Mouse (Mus musculus) kidney, adult 2 months (tissue): ENCODE data around the gene Eif4a1. TPM values are rescaled to one million over a fixed set of nuclear protein-coding genes. Genes with fewer than 3 reads are reported as not detected.

ENCODE experiments used
- DNase-seq: peaks from one replicate; pipeline ENCODE4 v3.0.0; 2021
- H3K27ac ChIP-seq: fragments of 200-500 bp; 2 replicates; pipeline ENCODE4 v1.5.1; 2012; ENCODE audit warnings: low read depth, low read length, control low read depth, inconsistent platforms; ENCODE audit not compliant: insufficient read depth
- H3K27me3 ChIP-seq: fragments of 200-500 bp; replicated peaks from 2 replicates; pipeline ENCODE4 v1.6.1; 2012; ENCODE audit warnings: mild to moderate bottlenecking, moderate library complexity, low read length, inconsistent platforms; ENCODE audit not compliant: control insufficient read depth, insufficient read depth
- H3K36me3 ChIP-seq: fragments of 200-500 bp; 2 replicates; pipeline ENCODE4 v1.6.1; 2012; ENCODE audit warnings: mild to moderate bottlenecking, moderate library complexity, low read length, inconsistent platforms; ENCODE audit not compliant: control insufficient read depth, insufficient read depth
- H3K4me1 ChIP-seq: fragments of 200-500 bp; 2 replicates; pipeline ENCODE4 v1.6.1; 2011; ENCODE audit warnings: low read length; ENCODE audit not compliant: control insufficient read depth, insufficient read depth
- H3K4me3 ChIP-seq: fragments of 200-500 bp; 2 replicates; pipeline ENCODE4 v1.5.1; 2011; ENCODE audit warnings: mild to moderate bottlenecking, low read depth, low read length, control low read depth; ENCODE audit not compliant: insufficient read depth
- CTCF ChIP-seq: fragments of 200-500 bp; conservative IDR thresholded peaks from 2 replicates; pipeline ENCODE4 v1.5.1; 2011; ENCODE audit warnings: low read depth, mild to moderate bottlenecking, control low read depth, low read length, moderate library complexity, mixed read lengths; ENCODE audit not compliant: insufficient read depth, insufficient read length
- POLR2A ChIP-seq: fragments of 200-500 bp; IDR thresholded peaks from one replicate; pipeline ENCODE4 v1.6.1; 2011; ENCODE audit warnings: low read depth, low read length, control low read depth
- WGBS: fragments of 180-500 bp; shearing (Covaris S2); methylation state at CpG from one replicate; pipeline ENCODE4 v1.1.7; 2018; 5-methylcytosine and 5-hydroxymethylcytosine counted together
- polyA plus RNA-seq: library from polyadenylated mRNA; depleted of rRNA; stranded (reverse); fragments of >200 nt; gene quantifications from 2 replicates; pipeline ENCODE4 v1.2.3, GENCODE M21; 2012

Gene Eif4a1
- polyA plus RNA-seq, 1 experiment = 244 TPM

DNA sequence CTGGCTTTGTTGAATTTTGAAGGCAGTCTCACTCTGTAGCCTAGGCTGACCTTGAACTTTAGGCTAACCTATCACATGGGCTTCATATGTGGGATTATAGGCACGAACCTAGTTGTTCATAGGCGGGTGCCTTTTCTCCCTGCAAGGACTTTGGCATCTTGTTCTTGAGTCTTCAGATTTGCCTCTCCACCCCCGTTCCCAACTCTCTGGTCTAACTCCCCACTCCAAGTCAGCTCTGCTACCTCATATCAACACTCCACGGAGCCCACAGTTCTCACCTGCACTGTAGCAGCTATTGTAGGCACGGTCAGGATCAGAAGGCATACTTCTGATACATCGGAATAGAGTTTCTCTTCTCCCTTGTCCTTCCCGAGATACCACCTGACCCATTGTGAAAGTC is 11.4 kb upstream of the Eif4a1 start:
- 78% methylated on average over 7 of the region's 7 CpGs for WGBS
- no peak for TF ChIP-seq CTCF
- no peak for TF ChIP-seq POLR2A
- no peak overlapping the region for H3K27ac ChIP-seq
- no peaks in the 10 kb centered on the region for H3K27me3 ChIP-seq
- no peaks in the 10 kb centered on the region for H3K36me3 ChIP-seq
- H3K4me1 ChIP-seq = peaks cover 34% of the 10 kb centered on the region
- no peak overlapping the region for H3K4me3 ChIP-seq
- DNase-seq = no peak

- no peak overlapping the region for H3K4me3 ChIP-seq
- 22% methylated on average over 12 of the region's 12 CpGs for whole genome bisulfite sequencing
- H3K4me1 ChIP-seq = peaks cover 34% of the 10 kb centered on the region
- no peaks in the 10 kb centered on the region for H3K27me3 ChIP-seq
- H3K27ac ChIP-seq = peak overlapping the region; percentile 26; the same call in 1 of the 2 replicates
- TF ChIP-seq POLR2A = no peak
- peak; percentile 95 for TF ChIP-seq CTCF
- peak; percentile 92 for DNase-seq
- peaks cover 2% of the 10 kb centered on the region; the same call in 1 of the 2 replicates for H3K36me3 ChIP-seq
Measured at GRCm38 (mm10) chr11:69682840-69683533, 10.8 kb upstream of the Eif4a1 start.

- Histone ChIP-seq H3K27me3 (no peaks in the 10 kb centered on the region), H3K4me3 (peak overlapping the region; percentile 76), H3K36me3 (peaks cover 2% of the 10 kb centered on the region; the same call in 1 of the 2 replicates), H3K4me1 (peaks cover 34% of the 10 kb centered on the region), H3K27ac (peak overlapping the region; percentile 93)
- no peak for TF ChIP-seq POLR2A
- no peak for DNase-seq
- 15% methylated on average over 24 of the region's 24 CpGs for WGBS
Measured at GRCm38 (mm10) chr11:69682209-69682839, 10.1 kb upstream of the Eif4a1 start.

- Histone ChIP-seq H3K27ac (peak within 1 kb of the TSS; percentile 93), H3K4me1 (peaks cover 30% of the 10 kb centered on the region), H3K4me3 (peak within 1 kb of the TSS; percentile 76), H3K36me3 (peaks cover 2% of the 10 kb centered on the region; the same call in 1 of the 2 replicates), H3K27me3 (no peaks in the 10 kb centered on the region)
- TF ChIP-seq CTCF (no peak), POLR2A (peak; percentile 73)
- peak; percentile 98 for DNase-seq
- under 1% methylated on average over 80 of the region's 80 CpGs for WGBS
Measured at GRCm38 (mm10) chr11:69681314-69682208, 9.3 kb upstream of the Eif4a1 start, which contains the start of gene Senp3. Gene Senp3, minus strand, starts transcription at chr11:69682084.

DNA sequence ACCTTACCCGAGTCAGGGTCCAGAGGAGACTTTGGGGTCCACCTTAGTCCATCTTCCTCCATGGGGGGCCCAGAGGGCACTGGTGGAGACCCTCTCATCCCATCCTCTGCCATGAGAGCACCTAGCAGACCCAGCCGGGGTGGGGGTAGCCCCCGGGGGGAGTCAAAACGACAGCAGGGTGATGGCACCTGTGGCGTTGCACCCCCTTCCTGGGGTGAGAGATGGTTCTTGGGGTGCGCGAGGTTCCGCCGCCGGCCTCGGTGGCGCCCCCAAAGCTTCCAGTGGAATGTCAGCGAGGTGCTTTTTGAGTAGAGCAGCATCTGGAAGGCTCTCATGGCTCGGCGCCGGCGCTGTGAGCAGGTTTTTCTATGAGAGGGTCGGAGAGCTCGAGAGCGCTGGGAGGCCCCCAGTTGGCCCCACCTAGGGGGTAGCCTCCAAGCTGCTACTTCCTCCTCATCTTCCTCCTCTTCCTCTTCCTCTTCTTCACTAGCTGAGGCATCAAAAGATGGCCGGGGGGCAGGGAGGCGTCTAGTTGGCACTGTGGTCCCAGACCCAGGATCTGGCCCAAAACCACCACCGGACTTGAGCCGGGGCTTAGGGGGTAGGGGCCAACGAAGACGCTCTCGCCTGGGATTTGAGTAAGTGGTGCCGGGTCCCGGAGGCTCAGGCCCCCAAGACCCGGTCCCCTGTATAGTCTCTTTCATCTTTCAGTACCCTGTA is 8.1 kb upstream of the Eif4a1 start:
- TF ChIP-seq CTCF = no peak
- no peak for TF ChIP-seq POLR2A
- H3K4me3 ChIP-seq = no peak overlapping the region
- H3K36me3 ChIP-seq = peaks cover 2% of the 10 kb centered on the region

GRCm38 (mm10) chr11:69679144-69679543 is 6.9 kb upstream of the Eif4a1 start:
- 96% methylated on average over 2 of the region's 2 CpGs for whole genome bisulfite sequencing
- Histone ChIP-seq H3K27ac (no peak overlapping the region), H3K4me3 (no peak overlapping the region), H3K4me1 (peaks cover 12% of the 10 kb centered on the region; the same call in 1 of the 2 replicates), H3K36me3 (peaks cover 4% of the 10 kb centered on the region), H3K27me3 (no peaks in the 10 kb centered on the region)
- DNase-seq = no peak
- no peak for TF ChIP-seq CTCF
- TF ChIP-seq POLR2A = no peak

More for the DNA sequence above, 8.1 kb upstream of the Eif4a1 start:
- Histone ChIP-seq H3K4me1 (peaks cover 20% of the 10 kb centered on the region), H3K27me3 (no peaks in the 10 kb centered on the region), H3K27ac (no peak overlapping the region)
- 90% methylated on average over 30 of the region's 30 CpGs for WGBS
- no peak for DNase-seq
